Mouse (Mus musculus): ENCODE results near the gene Nfkbid. TPM values are rescaled to one million over a fixed set of nuclear protein-coding genes. Genes with fewer than 3 reads are reported as not detected.

Nfkbid gene
- total and polyA plus RNA-seq, 3 experiments, result 144 to 197 (median 161) TPM

DNA sequence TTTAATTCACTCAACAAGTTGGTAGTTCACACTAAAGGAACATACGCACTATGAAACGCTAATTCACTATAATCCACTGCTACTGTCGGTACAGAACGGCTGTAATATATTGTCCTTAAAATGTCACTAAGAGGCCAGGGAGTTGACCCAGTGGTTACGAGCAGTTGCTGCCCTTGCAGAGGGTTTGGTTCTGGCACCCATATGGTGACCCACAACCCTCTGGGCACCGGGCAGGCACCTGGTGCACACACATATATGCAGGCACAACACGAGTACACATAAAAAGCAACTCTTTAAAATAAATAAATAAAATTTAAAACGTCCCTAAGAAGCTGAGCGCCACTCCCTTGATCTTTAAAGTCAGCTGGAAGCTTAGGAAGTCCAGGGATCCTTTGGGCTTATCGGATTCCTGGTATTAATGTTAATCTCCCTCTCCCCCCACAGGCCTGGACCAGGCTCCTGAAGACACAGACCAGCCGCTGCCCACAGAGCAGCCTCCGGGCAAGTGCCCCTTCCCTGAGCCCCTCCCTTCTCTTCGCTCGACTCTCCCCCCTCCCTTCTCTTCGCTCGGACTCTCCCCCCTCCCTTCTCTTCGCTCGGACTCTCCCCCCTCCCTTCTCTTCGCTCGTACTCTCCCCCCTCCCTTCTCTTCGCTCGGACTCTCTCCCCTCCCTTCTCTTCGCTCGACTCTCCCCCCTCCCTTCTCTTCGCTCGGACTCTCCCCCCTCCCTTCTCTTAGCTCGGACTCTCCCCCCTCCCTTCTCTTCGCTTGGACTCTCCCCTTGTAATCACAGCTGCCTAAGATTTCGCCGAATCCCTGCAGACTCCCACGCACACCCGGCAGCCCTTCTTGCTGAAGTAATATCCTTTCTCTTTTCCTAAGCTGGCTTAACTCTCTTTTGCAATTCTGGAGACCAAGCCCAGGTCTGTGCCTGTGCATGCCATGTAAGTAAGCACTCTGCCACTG is 56.2 kb downstream of the Nfkbid start:
- dilution Hi-C loops (cut with MboI; ENCODE audit: extremely low pct_ligation_motif_present, extremely low pct_unique_long_range_greater_than_20kb, low sequenced_read_pairs), result no loop called here
- Histone ChIP-seq H3K4me2 (ENCODE audit: insufficient read depth, low read depth, poor library complexity, severe bottlenecking) (peak overlapping the region; percentile 34), H3K27ac (ENCODE audit: insufficient read depth, low read depth) (no peak overlapping the region), H3K27me3 (replicated peaks) (peaks cover 76% of the 10 kb centered on the region), H3K9me3 (replicated peaks; ENCODE audit: low read length) (no peaks in the 10 kb centered on the region), H3K9ac (ENCODE audit: insufficient read depth, low read depth) (no peak overlapping the region), H3K4me3 (replicated peaks in 1 of 3; ENCODE audit: low read depth in 2 of 3, low read length in 2 of 3, poor library complexity in 1 of 3) (no peak overlapping the region), H3K79me2 (replicated peaks; ENCODE audit: control insufficient read depth, extremely low read depth, insufficient read depth, poor library complexity, severe bottlenecking) (no peaks in the 10 kb centered on the region), H3K36me3 (replicated peaks in 1 of 2; ENCODE audit: control insufficient read depth in 1 of 2, insufficient read depth in 1 of 2, low read length in 1 of 2) (no peaks in the 10 kb centered on the region), H3K4me1 (ENCODE audit: control insufficient read depth in 1 of 2, insufficient read depth in 2 of 2) (no peaks in the 10 kb centered on the region)
- no peak for DNase-seq (ENCODE audit: extremely low read depth)
- in situ Hi-C loops (cut with MboI; ENCODE audit: low pct_ligation_motif_present, low pct_unique_long_range_greater_than_20kb, low sequenced_read_pairs), result no loop called here
- TF ChIP-seq MAZ (IDR thresholded peaks at IDR 0.05; ENCODE audit: low read depth, low read length) (0 out of 2 replicates have a peak, but pooled peaks have one; percentile 37), MAX (IDR thresholded peaks at IDR 0.05; ENCODE audit: low read length) (no peak)

Other genes starting within 250 kb of the Nfkbid start
Only the 20 nearest of the 35 such genes appear.
- gene Thap8, start 141.6 kb upstream of the Nfkbid start, total RNA-seq (2012; rRNA removed), result 0.38 and 0.63 TPM in 2 replicates
- not detected in 2 replicates for gene Thap8, start 141.6 kb upstream of the Nfkbid start, total RNA-seq (2014; rRNA removed)
- gene Thap8, start 141.6 kb upstream of the Nfkbid start, polyA plus RNA-seq (2012; ENCODE audit: insufficient read length, low read depth), result 0.23 TPM in 1 of 2 replicates, not detected in the other
- 5.3 and 5.4 TPM in 2 replicates for gene Wdr62, start 141.3 kb upstream of the Nfkbid start, total RNA-seq (2012; rRNA removed)
- 2.2 and 2.3 TPM in 2 replicates for gene Wdr62, start 141.3 kb upstream of the Nfkbid start, total RNA-seq (2014; rRNA removed)
- 17.7 and 19.7 TPM in 2 replicates for gene Wdr62, start 141.3 kb upstream of the Nfkbid start, polyA plus RNA-seq (2012; ENCODE audit: insufficient read length, low read depth)
- not detected in 2 replicates for gene Clip3, start 130.0 kb upstream of the Nfkbid start, total RNA-seq (2012; rRNA removed)
- not detected in 2 replicates for gene Clip3, start 130.0 kb upstream of the Nfkbid start, total RNA-seq (2014; rRNA removed)
- not detected in 2 replicates for gene Clip3, start 130.0 kb upstream of the Nfkbid start, polyA plus RNA-seq (2012; ENCODE audit: insufficient read length, low read depth)
- 33.9 and 35.7 TPM in 2 replicates for gene Alkbh6, start 113.0 kb upstream of the Nfkbid start, total RNA-seq (2012; rRNA removed)
- gene Alkbh6, start 113.0 kb upstream of the Nfkbid start, total RNA-seq (2014; rRNA removed), result 28.8 and 31.7 TPM in 2 replicates
- 25.2 and 25.4 TPM in 2 replicates for gene Alkbh6, start 113.0 kb upstream of the Nfkbid start, polyA plus RNA-seq (2012; ENCODE audit: insufficient read length, low read depth)
- 1.7 and 1.9 TPM in 2 replicates for gene Syne4, start 106.9 kb upstream of the Nfkbid start, total RNA-seq (2012; rRNA removed)
- gene Syne4, start 106.9 kb upstream of the Nfkbid start, total RNA-seq (2014; rRNA removed), result 0.70 and 0.81 TPM in 2 replicates
- gene Syne4, start 106.9 kb upstream of the Nfkbid start, polyA plus RNA-seq (2012; ENCODE audit: insufficient read length, low read depth), result 3.1 and 4.1 TPM in 2 replicates
- gene E130208F15Rik, start 100.0 kb upstream of the Nfkbid start, total RNA-seq (2012; rRNA removed), result 5.6 and 6.2 TPM in 2 replicates
- 0.35 and 0.70 TPM in 2 replicates for gene E130208F15Rik, start 100.0 kb upstream of the Nfkbid start, total RNA-seq (2014; rRNA removed)
- gene E130208F15Rik, start 100.0 kb upstream of the Nfkbid start, polyA plus RNA-seq (2012; ENCODE audit: insufficient read length, low read depth), result 6.2 and 9.7 TPM in 2 replicates
- gene Sdhaf1, start 97.8 kb upstream of the Nfkbid start, total RNA-seq (2012; rRNA removed), result 12.8 and 14.1 TPM in 2 replicates
- gene Sdhaf1, start 97.8 kb upstream of the Nfkbid start, total RNA-seq (2014; rRNA removed), result 16.0 and 18.5 TPM in 2 replicates
- gene Sdhaf1, start 97.8 kb upstream of the Nfkbid start, polyA plus RNA-seq (2012; ENCODE audit: insufficient read length, low read depth), result 8.8 and 11.3 TPM in 2 replicates
- 0.04 and 0.08 TPM in 2 replicates for gene Lrfn3, start 59.0 kb upstream of the Nfkbid start, total RNA-seq (2012; rRNA removed)
- not detected in 2 replicates for gene Lrfn3, start 59.0 kb upstream of the Nfkbid start, total RNA-seq (2014; rRNA removed)
- not detected in 2 replicates for gene Lrfn3, start 59.0 kb upstream of the Nfkbid start, polyA plus RNA-seq (2012; ENCODE audit: insufficient read length, low read depth)
- gene Tyrobp, start 8.0 kb upstream of the Nfkbid start, total RNA-seq (2012; rRNA removed), result 4.2 and 5.0 TPM in 2 replicates
- 9.4 and 13.0 TPM in 2 replicates for gene Tyrobp, start 8.0 kb upstream of the Nfkbid start, total RNA-seq (2014; rRNA removed)
- gene Tyrobp, start 8.0 kb upstream of the Nfkbid start, polyA plus RNA-seq (2012; ENCODE audit: insufficient read length, low read depth), result 14.3 and 18.9 TPM in 2 replicates
- gene Hcst, start 1.9 kb upstream of the Nfkbid start, total RNA-seq (2012; rRNA removed), result 8.0 and 11.9 TPM in 2 replicates
- gene Hcst, start 1.9 kb upstream of the Nfkbid start, total RNA-seq (2014; rRNA removed), result 6.3 and 11.8 TPM in 2 replicates
- gene Hcst, start 1.9 kb upstream of the Nfkbid start, polyA plus RNA-seq (2012; ENCODE audit: insufficient read length, low read depth), result 11.8 and 11.9 TPM in 2 replicates
- 0.34 and 0.93 TPM in 2 replicates for gene Aplp1, start 23.8 kb downstream of the Nfkbid start, total RNA-seq (2012; rRNA removed)
- not detected in 2 replicates for gene Aplp1, start 23.8 kb downstream of the Nfkbid start, total RNA-seq (2014; rRNA removed)
- 0.10 TPM in 1 of 2 replicates, not detected in the other for gene Aplp1, start 23.8 kb downstream of the Nfkbid start, polyA plus RNA-seq (2012; ENCODE audit: insufficient read length, low read depth)
- gene Kirrel2, start 36.0 kb downstream of the Nfkbid start, total RNA-seq (2012; rRNA removed), result not detected in 2 replicates
- not detected in 2 replicates for gene Kirrel2, start 36.0 kb downstream of the Nfkbid start, total RNA-seq (2014; rRNA removed)
- not detected in 2 replicates for gene Kirrel2, start 36.0 kb downstream of the Nfkbid start, polyA plus RNA-seq (2012; ENCODE audit: insufficient read length, low read depth)
- 2.1 and 2.4 TPM in 2 replicates for gene Nphs1, start 36.6 kb downstream of the Nfkbid start, total RNA-seq (2012; rRNA removed)
- gene Nphs1, start 36.6 kb downstream of the Nfkbid start, total RNA-seq (2014; rRNA removed), result not detected in 2 replicates
- gene Nphs1, start 36.6 kb downstream of the Nfkbid start, polyA plus RNA-seq (2012; ENCODE audit: insufficient read length, low read depth), result 1.0 TPM in 1 of 2 replicates, not detected in the other
- gene Prodh2, start 71.9 kb downstream of the Nfkbid start, total RNA-seq (2012; rRNA removed), result not detected in 2 replicates
- not detected in 2 replicates for gene Prodh2, start 71.9 kb downstream of the Nfkbid start, total RNA-seq (2014; rRNA removed)
- gene Prodh2, start 71.9 kb downstream of the Nfkbid start, polyA plus RNA-seq (2012; ENCODE audit: insufficient read length, low read depth), result not detected in 2 replicates
- 2.5 and 2.8 TPM in 2 replicates for gene Arhgap33, start 113.3 kb downstream of the Nfkbid start, total RNA-seq (2012; rRNA removed)
- 0.44 and 0.76 TPM in 2 replicates for gene Arhgap33, start 113.3 kb downstream of the Nfkbid start, total RNA-seq (2014; rRNA removed)
- 6.2 and 9.2 TPM in 2 replicates for gene Arhgap33, start 113.3 kb downstream of the Nfkbid start, polyA plus RNA-seq (2012; ENCODE audit: insufficient read length, low read depth)
- gene Hspb6, start 130.4 kb downstream of the Nfkbid start, total RNA-seq (2012; rRNA removed), result 1.6 and 2.3 TPM in 2 replicates
- 0.79 and 1.2 TPM in 2 replicates for gene Hspb6, start 130.4 kb downstream of the Nfkbid start, total RNA-seq (2014; rRNA removed)
- 4.1 and 6.0 TPM in 2 replicates for gene Hspb6, start 130.4 kb downstream of the Nfkbid start, polyA plus RNA-seq (2012; ENCODE audit: insufficient read length, low read depth)
- gene Proser3, start 130.6 kb downstream of the Nfkbid start, total RNA-seq (2012; rRNA removed), result 4.0 and 5.9 TPM in 2 replicates
- 1.7 and 2.0 TPM in 2 replicates for gene Proser3, start 130.6 kb downstream of the Nfkbid start, total RNA-seq (2014; rRNA removed)
- 5.7 and 6.0 TPM in 2 replicates for gene Proser3, start 130.6 kb downstream of the Nfkbid start, polyA plus RNA-seq (2012; ENCODE audit: insufficient read length, low read depth)
- 8.3 and 11.0 TPM in 2 replicates for gene Lin37, start 138.1 kb downstream of the Nfkbid start, total RNA-seq (2012; rRNA removed)
- gene Lin37, start 138.1 kb downstream of the Nfkbid start, total RNA-seq (2014; rRNA removed), result 4.0 and 5.2 TPM in 2 replicates
- gene Lin37, start 138.1 kb downstream of the Nfkbid start, polyA plus RNA-seq (2012; ENCODE audit: insufficient read length, low read depth), result 38.6 and 49.5 TPM in 2 replicates
- 56.7 and 61.2 TPM in 2 replicates for gene U2af1l4, start 141.6 kb downstream of the Nfkbid start, total RNA-seq (2012; rRNA removed)
- gene U2af1l4, start 141.6 kb downstream of the Nfkbid start, total RNA-seq (2014; rRNA removed), result 60.8 and 63.4 TPM in 2 replicates
- 51.5 and 54.4 TPM in 2 replicates for gene U2af1l4, start 141.6 kb downstream of the Nfkbid start, polyA plus RNA-seq (2012; ENCODE audit: insufficient read length, low read depth)
- 2.6 and 2.7 TPM in 2 replicates for gene Gm49396, start 141.6 kb downstream of the Nfkbid start, total RNA-seq (2012; rRNA removed)
- gene Gm49396, start 141.6 kb downstream of the Nfkbid start, total RNA-seq (2014; rRNA removed), result 1.9 and 2.3 TPM in 2 replicates
- 3.3 and 3.8 TPM in 2 replicates for gene Gm49396, start 141.6 kb downstream of the Nfkbid start, polyA plus RNA-seq (2012; ENCODE audit: insufficient read length, low read depth)